Mouse (Mus musculus) liver, embryonic 13.5 days (tissue): ENCODE measurements around the gene Cdk12. TPM values are rescaled to one million over a fixed set of nuclear protein-coding genes. Genes with fewer than 3 reads are reported as not detected.
A peak's percentile ranks its signal among the peaks of the same experiment; 100 is the strongest.
"Not testable (repeated sequence)": the region's sequence is repeated elsewhere in the genome, so short reads cannot be mapped to it uniquely, and the experiment has no call there.

ENCODE experiments used
- ATAC-seq: fragments of 200-750 bp; cut with Nextera tagmentation; 2 replicates; pipeline ENCODE4 v1.8.0; 2017; ENCODE audit warnings: low read depth, mild to moderate bottlenecking, moderate number of reproducible peaks, moderate library complexity
- DNase-seq: peaks from one replicate; pipeline ENCODE4 v3.0.0; 2022
- H3K27ac ChIP-seq: fragments of 300-500 bp; sonication (generic); 2 replicates; pipeline ENCODE4 v1.5.1; 2015; ENCODE audit warnings: moderate library complexity, mild to moderate bottlenecking, inconsistent platforms
- H3K27me3 ChIP-seq: fragments of 300-500 bp; sonication (generic); 2 replicates; pipeline ENCODE4 v1.6.1; 2015; ENCODE audit warnings: mild to moderate bottlenecking, inconsistent platforms
- H3K36me3 ChIP-seq: fragments of 300-500 bp; sonication (generic); 2 replicates; pipeline ENCODE4 v1.6.1; 2015; ENCODE audit warnings: mild to moderate bottlenecking, inconsistent platforms
- H3K4me1 ChIP-seq: fragments of 300-500 bp; sonication (generic); replicated peaks from 2 replicates; pipeline ENCODE4 v1.6.1; 2015; ENCODE audit warnings: inconsistent platforms
- H3K4me2 ChIP-seq: fragments of 300-500 bp; sonication (generic); 2 replicates; pipeline ENCODE4 v1.6.1; 2015; ENCODE audit warnings: inconsistent platforms, mild to moderate bottlenecking, moderate library complexity
- H3K4me3 ChIP-seq: fragments of 300-500 bp; sonication (generic); replicated peaks from 2 replicates; pipeline ENCODE4 v1.5.1; 2015; ENCODE audit warnings: mild to moderate bottlenecking, inconsistent platforms
- H3K9ac ChIP-seq: fragments of 300-500 bp; sonication (generic); 2 replicates; pipeline ENCODE4 v1.6.1; 2015; ENCODE audit warnings: mild to moderate bottlenecking, inconsistent platforms
- H3K9me3 ChIP-seq: fragments of 300-500 bp; sonication (generic); replicated peaks from 2 replicates; pipeline ENCODE4 v1.6.1; 2016; ENCODE audit warnings: inconsistent platforms
- WGBS: fragments of 180-500 bp; shearing (Covaris S2); methylation state at CpG from one replicate; pipeline ENCODE4 v1.1.7; 2015; ENCODE audit not compliant: insufficient replicate concordance; 5-methylcytosine and 5-hydroxymethylcytosine counted together
- polyA plus RNA-seq: library from polyadenylated mRNA; unstranded; fragments of >200 nt; fragmentation: Nextera tagmentation; extraction: Ambion mirVana; gene quantifications from 2 replicates; pipeline ENCODE4 v1.2.1, GENCODE M21; 2015

Gene Cdk12
- 5.4 and 5.9 TPM in 2 replicates for polyA plus RNA-seq

DNA sequence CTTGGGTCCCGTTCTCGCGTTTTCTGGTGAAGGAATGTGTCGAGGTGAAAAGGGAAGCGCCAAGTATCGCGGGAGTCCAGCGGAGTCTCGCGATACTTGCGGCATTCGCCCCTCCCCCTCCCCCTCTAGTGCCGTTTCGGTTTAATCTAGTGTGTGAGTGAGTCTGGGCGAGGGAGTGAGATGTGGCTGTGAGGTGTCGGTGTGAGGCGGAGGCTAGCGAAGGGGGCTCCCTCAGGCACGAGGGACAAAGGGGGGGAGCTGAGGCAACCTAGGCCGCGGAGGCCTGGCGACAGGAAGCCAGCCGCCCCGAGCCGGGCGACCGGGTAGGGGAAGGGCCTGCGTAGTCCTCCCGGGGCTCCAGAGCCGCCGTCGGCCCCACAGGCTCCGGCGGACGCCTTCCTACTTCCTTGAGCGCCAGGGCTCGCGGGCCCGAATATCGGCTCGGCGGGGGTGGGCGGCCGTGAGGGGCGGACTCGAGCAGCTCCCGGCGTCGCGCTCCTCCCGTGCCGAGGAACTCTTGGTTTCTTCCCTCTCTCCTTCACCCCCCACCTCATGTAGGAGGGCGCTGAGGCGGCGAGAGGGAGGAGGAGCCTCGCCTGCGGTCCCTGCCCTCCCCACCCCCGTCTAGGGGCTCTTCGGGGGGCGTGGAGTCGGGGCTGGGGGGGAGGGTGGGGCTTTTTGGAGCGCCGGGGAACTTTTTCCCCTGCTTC lies at the start of gene Cdk12:
Cdk12 (plus strand) TSS at position 419 of the 710 bp plus-strand sequence.
- ATAC-seq: peak; percentile 89
- peak within 1 kb of the TSS; percentile 100 for H3K9ac ChIP-seq
- H3K4me2 ChIP-seq: peak within 1 kb of the TSS; percentile 70
- DNase-seq: peak; percentile 90
- peaks cover 10% of the 10 kb centered on the region for H3K36me3 ChIP-seq
- H3K4me3 ChIP-seq: peak within 1 kb of the TSS; percentile 98
- no peaks in the 10 kb centered on the region for H3K9me3 ChIP-seq
- peak within 1 kb of the TSS; percentile 100 for H3K27ac ChIP-seq
- 0% methylated on average over 55 of the region's 63 CpGs for WGBS
- no peaks in the 10 kb centered on the region for H3K27me3 ChIP-seq
- peaks cover 28% of the 10 kb centered on the region for H3K4me1 ChIP-seq

DNA sequence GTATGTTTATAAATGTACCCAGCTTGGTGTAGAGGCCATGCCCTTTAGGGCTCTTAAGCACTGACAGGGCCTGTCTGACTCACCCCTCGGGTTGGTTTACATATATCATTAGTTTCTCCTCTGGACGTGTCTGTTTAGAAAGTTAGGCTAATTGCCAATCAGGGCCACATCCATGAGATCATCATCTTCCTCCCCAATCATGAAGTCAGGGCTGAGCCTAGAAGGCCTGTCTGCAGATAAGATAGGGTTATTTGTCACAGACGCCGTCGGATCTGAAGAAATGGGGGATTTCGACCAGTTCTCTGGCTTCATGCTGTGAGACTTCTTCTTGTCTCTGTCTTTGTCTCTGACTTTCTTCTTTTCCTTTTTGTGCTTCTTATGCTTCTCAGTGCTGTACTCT lies 47.8 kb upstream of the Cdk12 start:
- DNase-seq (no peak), ATAC-seq (no peak)
- H3K27ac ChIP-seq: no peak overlapping the region
- H3K9ac ChIP-seq: no peak overlapping the region
- H3K27me3 ChIP-seq: no peaks in the 10 kb centered on the region
- WGBS: 71% methylated on average over 6 of the region's 6 CpGs
- peaks cover 3% of the 10 kb centered on the region; the same call in 1 of the 2 replicates for H3K4me1 ChIP-seq
- peaks cover 49% of the 10 kb centered on the region for H3K36me3 ChIP-seq
- H3K9me3 ChIP-seq: no peaks in the 10 kb centered on the region
- no peak overlapping the region for H3K4me2 ChIP-seq
- H3K4me3 ChIP-seq: no peak overlapping the region

DNA sequence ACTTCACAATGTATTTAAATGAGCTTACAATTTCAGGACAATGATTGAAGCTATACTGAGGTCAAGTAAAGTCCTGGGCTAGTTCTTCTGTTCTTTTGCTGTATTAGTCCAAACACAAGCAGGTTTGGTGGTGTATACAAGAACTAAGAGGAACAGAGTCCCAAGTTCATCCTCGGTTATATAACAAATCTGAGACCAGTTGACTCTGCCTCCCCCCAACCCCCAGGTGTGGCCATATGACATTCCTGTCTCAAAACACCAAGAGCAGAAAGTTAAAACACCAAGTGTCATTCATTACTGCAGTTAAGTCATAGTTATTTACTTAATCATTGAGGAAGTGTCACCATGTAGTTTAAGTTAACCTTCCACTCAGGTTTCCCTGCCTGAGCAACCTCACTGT lies 34.5 kb upstream of the Cdk12 start:
- H3K27me3 ChIP-seq: no peaks in the 10 kb centered on the region
- ATAC-seq (no peak), DNase-seq (no peak)
- H3K9me3 ChIP-seq: no peaks in the 10 kb centered on the region
- no peak overlapping the region for H3K4me2 ChIP-seq
- peaks cover 82% of the 10 kb centered on the region for H3K36me3 ChIP-seq
- 79% methylated on average over 1 of the region's 1 CpGs for WGBS
- H3K4me1 ChIP-seq: no peaks in the 10 kb centered on the region
- no peak overlapping the region for H3K9ac ChIP-seq
- H3K27ac ChIP-seq: no peak overlapping the region
- H3K4me3 ChIP-seq: no peak overlapping the region

DNA sequence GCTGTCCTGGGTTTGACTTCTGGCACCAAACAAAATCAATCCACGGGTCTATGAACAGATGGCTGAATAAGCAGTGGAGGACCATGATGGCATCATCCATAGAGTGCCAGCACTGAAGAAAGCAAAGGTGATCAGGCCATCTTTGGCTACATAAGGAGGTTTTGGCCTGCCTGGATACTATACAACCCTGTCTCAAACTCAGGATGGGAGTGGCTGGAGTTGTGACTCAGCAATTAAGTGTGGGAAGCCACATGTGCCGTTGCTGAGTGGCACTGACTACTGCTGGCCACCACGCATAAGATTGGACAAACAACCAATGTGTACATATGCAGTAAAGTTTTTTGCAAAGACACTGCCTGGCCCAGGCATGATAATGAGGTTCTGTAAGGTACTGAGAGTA lies 20.7 kb upstream of the Cdk12 start:
- peak; percentile 75 for ATAC-seq
- not testable (repeated sequence) for H3K27me3 ChIP-seq, H3K4me3 ChIP-seq, H3K9ac ChIP-seq, H3K9me3 ChIP-seq, H3K4me2 ChIP-seq
- Histone ChIP-seq H3K27ac (peak overlapping the region; percentile 43), H3K36me3 (peaks cover 86% of the 10 kb centered on the region), H3K4me1 (peaks cover 11% of the 10 kb centered on the region)
- 55% methylated on average over 3 of the region's 3 CpGs for WGBS
- peak; percentile 19 for DNase-seq

DNA sequence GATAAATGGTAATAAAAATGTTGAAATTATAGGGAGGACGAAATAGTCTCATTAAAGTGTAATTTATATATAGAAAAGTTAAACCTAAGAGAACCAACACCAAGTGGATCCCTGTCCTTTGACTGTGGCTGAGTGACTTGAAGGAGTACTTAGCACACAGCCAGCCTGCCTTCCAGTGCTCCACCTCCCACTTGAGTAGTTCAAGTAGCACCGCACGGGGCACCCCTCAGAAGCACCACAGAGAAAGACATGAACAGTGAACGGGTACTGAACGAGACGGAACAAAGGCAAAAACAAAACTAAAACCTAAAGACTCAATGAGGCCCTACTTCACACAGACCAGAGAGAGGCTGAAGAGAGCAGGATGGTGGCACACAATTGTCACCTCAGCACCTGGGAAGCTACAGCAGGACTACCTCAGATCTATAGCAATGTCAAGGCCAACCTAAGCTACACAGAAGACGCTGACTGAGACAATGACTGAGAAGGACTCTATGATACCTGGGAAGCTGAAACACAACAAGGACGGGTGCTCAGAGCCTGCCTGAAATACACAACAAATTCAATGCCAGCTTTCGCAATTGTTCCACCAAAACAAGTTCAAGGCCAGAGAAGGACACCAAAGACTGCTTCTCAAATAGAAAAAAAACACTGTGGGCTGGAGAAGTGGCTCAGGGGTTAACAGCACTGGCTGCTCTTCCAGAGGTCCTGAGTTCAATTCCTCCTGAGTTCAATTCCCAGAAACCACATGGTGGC lies 15.0 kb upstream of the Cdk12 start:
- DNase-seq (no peak), ATAC-seq (no peak)
- Histone ChIP-seq H3K9me3 (no peaks in the 10 kb centered on the region), H3K36me3 (peaks cover 72% of the 10 kb centered on the region), H3K9ac (no peak overlapping the region), H3K4me1 (peaks cover 17% of the 10 kb centered on the region), H3K27me3 (no peaks in the 10 kb centered on the region), H3K27ac (no peak overlapping the region), H3K4me2 (no peak overlapping the region), H3K4me3 (no peak overlapping the region)
- 85% methylated on average over 9 of the region's 9 CpGs for WGBS

DNA sequence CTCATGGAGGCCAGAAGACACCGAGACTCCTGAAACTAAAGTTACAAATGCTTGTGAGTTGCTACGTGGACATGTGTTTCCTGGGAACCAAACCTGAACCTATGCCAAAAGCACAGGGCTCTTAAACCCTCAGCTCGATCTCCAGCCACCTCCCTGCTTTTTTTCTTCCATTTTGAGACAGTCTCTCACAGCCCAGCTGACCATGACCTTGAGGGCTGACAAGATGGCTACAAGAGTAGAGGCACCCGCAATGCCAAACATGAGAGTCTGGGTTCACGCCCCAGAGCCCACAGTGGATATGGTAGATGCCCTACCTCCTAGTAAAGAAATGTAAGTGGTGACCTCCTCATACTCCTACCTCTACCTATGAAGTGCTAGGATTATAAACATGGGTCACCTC lies 12.0 kb upstream of the Cdk12 start:
- no peak for ATAC-seq
- no peak for DNase-seq
- Histone ChIP-seq H3K4me2 (no peak overlapping the region), H3K4me1 (peaks cover 24% of the 10 kb centered on the region), H3K9ac (peak overlapping the region; percentile 17; the same call in 1 of the 2 replicates), H3K4me3 (no peak overlapping the region), H3K9me3 (no peaks in the 10 kb centered on the region), H3K27me3 (no peaks in the 10 kb centered on the region), H3K27ac (no peak overlapping the region; the same call in 1 of the 2 replicates), H3K36me3 (peaks cover 45% of the 10 kb centered on the region)
- WGBS: 87% methylated on average over 5 of the region's 5 CpGs

DNA sequence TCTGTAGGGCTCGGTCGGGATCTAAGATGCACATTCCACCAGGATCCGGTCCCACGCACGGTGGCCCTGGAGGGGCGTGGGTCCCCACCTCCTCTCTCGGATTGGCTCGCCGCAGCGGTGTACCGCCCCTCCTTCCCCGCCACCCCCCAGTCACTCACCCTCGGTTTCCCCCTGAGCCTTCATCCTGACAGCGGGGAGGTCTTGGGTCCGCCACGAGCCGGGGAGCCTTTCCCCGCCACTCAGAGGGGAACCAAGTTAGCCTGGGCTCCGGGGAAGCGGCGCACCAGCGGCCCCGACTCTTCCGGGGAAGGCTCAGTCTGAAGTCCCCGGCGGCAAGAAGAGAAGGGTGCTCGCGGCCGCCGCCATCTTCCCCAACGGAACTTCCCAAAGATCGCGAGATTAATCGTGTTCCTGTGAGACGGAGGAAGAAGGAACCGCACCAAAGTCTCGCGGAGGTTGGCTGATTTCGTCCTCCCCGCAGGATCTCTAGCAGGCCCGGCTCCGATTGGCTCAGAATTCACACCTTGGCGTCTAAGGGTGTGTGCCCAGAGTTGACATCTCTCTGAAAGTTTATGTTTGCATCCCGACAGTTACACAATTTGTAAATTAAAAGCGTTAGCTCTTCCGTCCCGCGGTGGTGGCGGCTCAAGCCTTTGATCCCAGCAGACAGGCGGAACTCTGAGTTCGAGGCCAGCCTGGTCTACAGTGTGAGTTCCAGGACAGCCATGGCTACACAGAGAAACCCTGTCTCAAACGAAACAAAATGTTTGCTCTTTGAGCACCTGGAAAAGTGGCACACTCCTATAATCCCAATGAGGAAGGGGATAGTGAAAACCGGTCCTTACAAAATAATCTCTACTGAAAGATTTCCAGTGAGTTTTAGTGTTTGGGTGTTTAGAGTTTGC lies 9.7 kb upstream of the Cdk12 start, which contains the start of gene Med1:
Med1 (minus strand) TSS at position 393 of the 905 bp plus-strand sequence.
- peak; percentile 92 for DNase-seq
- under 1% methylated on average over 53 of the region's 53 CpGs for WGBS
- peak; percentile 97 for ATAC-seq
- H3K36me3 ChIP-seq: peaks cover 26% of the 10 kb centered on the region
- H3K4me3 ChIP-seq: peak within 1 kb of the TSS; percentile 73
- H3K9me3 ChIP-seq: no peaks in the 10 kb centered on the region
- peak within 1 kb of the TSS; percentile 82 for H3K9ac ChIP-seq
- no peaks in the 10 kb centered on the region for H3K27me3 ChIP-seq
- peaks cover 24% of the 10 kb centered on the region for H3K4me1 ChIP-seq
- peak within 1 kb of the TSS; percentile 86 for H3K27ac ChIP-seq
- H3K4me2 ChIP-seq: peak within 1 kb of the TSS; percentile 80

DNA sequence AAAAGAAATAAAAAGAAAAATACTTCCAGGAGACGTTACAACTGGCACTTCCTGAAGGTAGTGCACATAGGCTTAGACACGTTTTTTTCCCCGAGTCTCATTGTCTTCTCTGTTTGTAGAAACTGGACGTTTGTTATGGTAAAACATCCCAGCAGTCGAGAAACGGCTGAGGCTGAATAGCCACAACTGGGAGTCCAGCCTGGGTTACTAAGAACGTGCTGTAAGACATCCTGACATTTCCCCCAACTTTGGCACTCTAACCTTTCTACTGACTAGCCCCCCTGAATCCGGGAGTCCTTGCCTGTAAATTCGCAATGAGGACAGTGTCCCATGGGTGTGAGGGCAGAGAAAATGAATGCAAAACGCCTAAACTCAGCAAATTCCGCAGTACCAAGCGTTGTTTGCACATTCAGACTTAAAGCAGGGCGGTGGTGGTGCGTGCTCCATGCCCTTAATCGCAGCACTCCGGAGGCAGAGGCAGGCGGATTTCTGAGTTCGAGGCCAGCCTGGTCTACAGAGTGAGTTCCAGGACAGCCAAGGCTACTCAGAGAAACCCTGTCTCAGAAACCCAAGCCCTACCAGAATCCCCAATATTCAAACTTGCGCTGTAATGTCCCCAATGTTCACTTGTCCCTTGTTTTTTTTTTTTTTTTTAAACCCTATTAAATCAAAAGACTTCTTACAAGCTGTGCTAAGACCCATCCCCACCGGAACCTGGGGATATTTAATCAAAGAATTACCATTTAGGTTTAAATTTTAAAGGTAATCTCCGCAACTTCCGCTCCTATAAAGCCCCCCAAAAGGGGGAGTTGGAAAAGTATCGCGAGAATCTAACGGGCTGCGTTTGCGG lies 843 bp upstream of the Cdk12 start:
- Histone ChIP-seq H3K4me2 (peak overlapping the region; percentile 70), H3K9me3 (no peaks in the 10 kb centered on the region), H3K4me3 (peak overlapping the region; percentile 98), H3K4me1 (peaks cover 21% of the 10 kb centered on the region), H3K27ac (peak overlapping the region; percentile 100), H3K27me3 (no peaks in the 10 kb centered on the region), H3K9ac (peak overlapping the region; percentile 100), H3K36me3 (peaks cover 7% of the 10 kb centered on the region; the same call in 1 of the 2 replicates)
- WGBS: under 1% methylated on average over 27 of the region's 27 CpGs
- DNase-seq (peak; percentile 37), ATAC-seq (no peak)

DNA sequence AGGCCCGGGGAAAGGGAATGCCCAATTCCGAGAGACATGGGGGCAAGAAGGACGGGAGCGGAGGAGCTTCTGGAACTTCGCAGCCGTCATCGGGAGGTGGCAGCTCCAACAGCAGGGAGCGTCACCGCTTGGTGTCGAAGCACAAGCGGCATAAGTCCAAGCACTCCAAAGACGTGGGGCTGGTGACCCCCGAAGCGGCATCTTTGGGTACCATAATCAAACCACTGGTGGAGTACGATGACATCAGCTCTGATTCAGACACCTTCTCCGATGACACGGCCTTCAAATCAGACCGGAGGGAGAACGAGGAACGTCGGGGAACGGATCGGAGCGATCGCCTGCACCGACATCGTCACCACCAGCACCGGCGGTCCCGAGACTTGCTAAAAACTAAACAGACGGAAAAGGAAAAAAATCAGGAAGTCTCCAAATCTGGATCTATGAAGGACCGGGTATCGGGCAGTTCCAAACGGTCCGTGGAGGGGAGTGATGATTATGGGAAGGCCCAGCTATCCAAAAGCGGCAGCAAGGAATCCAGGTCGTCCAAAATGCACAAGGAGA lies 572 bp downstream of the Cdk12 start:
- H3K27me3 ChIP-seq: no peaks in the 10 kb centered on the region

DNA sequence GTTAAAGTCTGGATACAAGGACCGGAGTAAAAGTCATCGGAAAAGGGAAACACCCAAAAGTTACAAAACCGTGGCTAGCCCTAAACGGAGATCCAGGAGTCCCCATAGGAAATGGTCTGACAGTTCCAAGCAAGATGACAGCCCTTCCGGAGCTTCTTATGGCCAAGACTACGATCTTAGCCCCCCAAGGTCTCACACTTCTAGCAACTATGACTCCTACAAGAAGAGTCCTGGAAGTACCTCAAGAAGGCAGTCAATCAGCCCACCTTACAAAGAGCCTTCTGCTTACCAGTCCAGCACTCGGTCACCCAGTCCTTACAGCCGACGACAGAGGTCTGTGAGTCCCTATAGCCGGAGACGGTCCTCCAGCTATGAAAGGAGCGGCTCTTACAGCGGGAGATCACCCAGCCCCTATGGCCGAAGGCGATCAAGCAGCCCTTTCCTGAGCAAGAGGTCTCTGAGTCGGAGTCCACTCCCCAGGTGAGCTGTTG lies 1.1 kb downstream of the Cdk12 start:
- H3K9me3 ChIP-seq: no peaks in the 10 kb centered on the region
- peak; percentile 22 for ATAC-seq
- H3K4me1 ChIP-seq: peaks cover 33% of the 10 kb centered on the region
- H3K4me3 ChIP-seq: peak overlapping the region; percentile 98
- H3K27me3 ChIP-seq: no peaks in the 10 kb centered on the region
- under 1% methylated on average over 16 of the region's 16 CpGs for WGBS
- H3K4me2 ChIP-seq: peak overlapping the region; percentile 70
- peaks cover 22% of the 10 kb centered on the region for H3K36me3 ChIP-seq
- DNase-seq: peak; percentile 46
- peak overlapping the region; percentile 100 for H3K9ac ChIP-seq
- H3K27ac ChIP-seq: peak overlapping the region; percentile 100

More for the DNA sequence above, 572 bp downstream of the Cdk12 start:
- Histone ChIP-seq H3K27ac (peak overlapping the region; percentile 100), H3K4me2 (peak overlapping the region; percentile 70), H3K36me3 (peaks cover 17% of the 10 kb centered on the region), H3K9ac (peak overlapping the region; percentile 100), H3K4me3 (peak overlapping the region; percentile 98), H3K4me1 (peaks cover 33% of the 10 kb centered on the region), H3K9me3 (no peaks in the 10 kb centered on the region)
- WGBS: under 1% methylated on average over 37 of the region's 37 CpGs
- peak; percentile 55 for DNase-seq
- peak; percentile 30; the same call in 1 of the 2 replicates for ATAC-seq
